Mouse (Mus musculus): Measurements from ENCODE around the gene Pafah1b2.

DNA sequence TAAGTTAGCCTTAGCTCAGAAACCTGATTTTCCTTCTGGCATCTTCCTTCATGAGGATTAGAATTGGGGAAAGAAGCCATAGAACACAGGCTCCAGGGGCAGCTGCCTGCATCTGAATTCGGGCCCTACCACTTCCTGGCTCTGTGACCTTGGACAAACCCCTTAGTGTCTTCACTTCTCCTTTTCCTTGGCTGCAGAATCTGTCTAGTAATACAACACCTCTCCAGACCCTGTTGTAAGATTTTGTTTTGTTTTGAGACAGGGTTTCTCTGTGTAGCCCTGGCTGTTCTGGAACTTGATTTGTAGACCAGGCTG, 2.9 kb downstream of the Pafah1b2 start:
- TF ChIP-seq CTCF (IDR thresholded peaks at IDR 0.05; ENCODE audit: borderline replicate concordance, extremely low read depth, insufficient read depth, insufficient read length) (no peak), POLR2A (IDR thresholded peaks at IDR 0.05; ENCODE audit: borderline replicate concordance, extremely low read depth, insufficient read depth, insufficient read length, poor library complexity, severe bottlenecking) (no peak)
